Mouse (Mus musculus): ENCODE measurements around the gene Nfil3. TPM values are rescaled to one million over a fixed set of nuclear protein-coding genes. Genes with fewer than 3 reads are reported as not detected.

Gene Nfil3
- polyA plus RNA-seq, 1 experiment from 2014 or later, result 18.9 TPM

Other genes with a start within 250 kb of the Nfil3 start
- gene Auh, start 51.4 kb downstream of the Nfil3 start, polyA plus RNA-seq (2014; fragmentation: Nextera tagmentation; extraction: Ambion mirVana), result 44.7 and 46.7 TPM in 2 replicates